Mouse (Mus musculus): ENCODE measurements around the gene Foxa1. TPM values are rescaled to one million over a fixed set of nuclear protein-coding genes. Genes with fewer than 3 reads are reported as not detected.

Foxa1 gene
- polyA plus RNA-seq, 1 experiment from 2014 or later: not detected

Other genes starting within 250 kb of the Foxa1 start
- not detected in 3 replicates for gene Ttc6, start 17.2 kb upstream of the Foxa1 start, polyA plus RNA-seq (2018)

All from macrophage (primary cell).